Mouse (Mus musculus) liver, adult 2 months (tissue): ENCODE data around the gene Slc39a2.
A peak's percentile ranks its signal among the peaks of the same experiment; 100 is the strongest.

Experiments used
- CTCF ChIP-seq: fragments of 200-500 bp; IDR thresholded peaks from 2 replicates; pipeline ENCODE4 v1.5.1; 2011; ENCODE audit warnings: low read depth, low read length, control low read depth
- POLR2A ChIP-seq: fragments of 200-500 bp; IDR thresholded peaks from 2 replicates; pipeline ENCODE4 v1.6.1; 2011; ENCODE audit warnings: low read length, control low read depth; ENCODE audit not compliant: insufficient read depth; ENCODE audit errors: extremely low read depth

DNA sequence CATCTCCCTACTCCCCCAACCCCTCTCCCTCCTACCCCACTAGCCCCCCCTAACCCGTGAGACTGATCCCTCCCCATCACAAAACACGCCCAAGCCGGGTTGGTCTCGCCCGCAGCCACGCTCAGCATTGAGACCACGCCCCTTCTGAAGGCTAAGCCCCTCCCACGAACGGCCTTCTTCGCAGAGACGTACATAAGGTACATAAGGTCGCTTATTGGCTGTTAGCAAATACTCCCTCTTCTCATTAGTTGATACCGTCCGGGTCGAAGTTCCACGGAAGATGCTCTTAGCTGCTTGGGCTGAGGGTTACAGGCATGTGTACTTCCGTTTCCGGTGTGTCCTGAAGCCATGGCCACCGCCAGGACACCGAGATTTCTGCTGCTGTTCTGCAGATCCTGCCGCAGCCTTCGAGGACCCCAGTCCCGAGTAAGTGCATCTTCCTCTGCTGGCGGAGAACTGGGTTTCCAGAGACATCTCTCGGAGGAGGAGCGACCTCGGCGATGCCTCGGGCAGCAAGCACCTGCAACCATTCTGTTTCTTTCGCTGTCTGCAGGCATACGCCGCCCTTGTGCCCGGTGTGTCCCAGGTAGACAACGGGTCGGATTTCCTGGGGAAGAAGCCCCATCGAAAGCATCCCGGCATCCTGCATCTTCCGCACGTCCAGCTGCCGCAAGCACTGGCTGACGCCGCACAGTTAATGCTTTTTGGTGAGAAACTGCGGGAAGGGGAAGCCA is 7.9 kb upstream of the Slc39a2 start, which contains the start of gene Mettl17:
- TF ChIP-seq POLR2A (0 out of 2 replicates have a peak, but pooled peaks have one; percentile 51), CTCF (peak; percentile 20; the same call in 1 of the 2 replicates)
